Mouse (Mus musculus) embryonic facial prominence, embryonic 11.5 days (tissue): ENCODE measurements at regions not wholly inside any gene's neighbourhood (a gene's known extent, or its start where the extent isn't known, plus 50 kb on each side); places are given as distances from the start of the nearest gene placed in this dataset.

Source experiments
- ATAC-seq: fragments of 200-750 bp; cut with Nextera tagmentation; replicated peaks from 2 replicates; pipeline ENCODE4 v1.8.0; 2017; ENCODE audit warnings: low read depth; ENCODE audit not compliant: insufficient number of reproducible peaks, low FRiP score, low TSS enrichment
- DNase-seq: peaks from one replicate; pipeline ENCODE4 v3.0.0-alpha.2; 2015; ENCODE audit warnings: low spot score
- H3K27ac ChIP-seq: fragments of 300-500 bp; sonication (generic); replicated peaks from 2 replicates; pipeline ENCODE4 v1.5.1; 2014; ENCODE audit warnings: mild to moderate bottlenecking, low read depth, low read length, control low read depth
- H3K27me3 ChIP-seq: fragments of 300-500 bp; sonication (generic); 2 replicates; pipeline ENCODE4 v1.6.1; 2014; ENCODE audit warnings: mild to moderate bottlenecking, low read length, moderate library complexity, mixed read lengths; ENCODE audit not compliant: control insufficient read depth, insufficient read depth
- H3K36me3 ChIP-seq: fragments of 300-500 bp; sonication (generic); replicated peaks from 2 replicates; pipeline ENCODE4 v1.6.1; 2014; ENCODE audit warnings: low read depth, mild to moderate bottlenecking, low read length, moderate library complexity, mixed read lengths; ENCODE audit not compliant: control insufficient read depth, insufficient read depth
- H3K4me1 ChIP-seq: fragments of 300-500 bp; sonication (generic); 2 replicates; pipeline ENCODE4 v1.6.1; 2014; ENCODE audit warnings: low read length, mixed read lengths; ENCODE audit not compliant: control insufficient read depth, insufficient read depth
- H3K4me2 ChIP-seq: fragments of 300-500 bp; sonication (generic); 2 replicates; pipeline ENCODE4 v1.6.1; 2014; ENCODE audit warnings: low read depth, mild to moderate bottlenecking, control low read depth, low read length, moderate library complexity
- H3K4me3 ChIP-seq: fragments of 300-500 bp; sonication (generic); 2 replicates; pipeline ENCODE4 v1.5.1; 2014; ENCODE audit warnings: low read depth, low read length, control low read depth
- H3K9ac ChIP-seq: fragments of 300-500 bp; sonication (generic); replicated peaks from 2 replicates; pipeline ENCODE4 v1.6.1; 2014; ENCODE audit warnings: mild to moderate bottlenecking, control low read depth, low read length
- H3K9me3 ChIP-seq: fragments of 300-500 bp; sonication (generic); replicated peaks from 2 replicates; pipeline ENCODE4 v1.6.1; 2016; ENCODE audit warnings: mild to moderate bottlenecking, low read length, inconsistent platforms, mixed read lengths; ENCODE audit not compliant: control insufficient read depth
- WGBS: fragments of 180-500 bp; shearing (Covaris S2); extraction: QIAGEN DNeasy Blood & Tissue Kit; methylation state at CpG from one replicate; pipeline ENCODE4 v1.1.7; 2014; 5-methylcytosine and 5-hydroxymethylcytosine counted together

GRCm38 (mm10) chr13:101318621-101319020 lies 449.4 kb downstream of the Pik3r1 start:
- H3K27ac ChIP-seq: no peak overlapping the region
- H3K9me3 ChIP-seq: no peaks in the 10 kb centered on the region
- H3K4me3 ChIP-seq: no peak overlapping the region
- H3K36me3 ChIP-seq: no peaks in the 10 kb centered on the region
- ATAC-seq: no peak
- WGBS: 84% methylated on average over 4 of the region's 4 CpGs
- no peak overlapping the region for H3K4me2 ChIP-seq
- no peak for DNase-seq
- H3K4me1 ChIP-seq: no peaks in the 10 kb centered on the region
- H3K27me3 ChIP-seq: no peaks in the 10 kb centered on the region
- no peak overlapping the region for H3K9ac ChIP-seq

DNA sequence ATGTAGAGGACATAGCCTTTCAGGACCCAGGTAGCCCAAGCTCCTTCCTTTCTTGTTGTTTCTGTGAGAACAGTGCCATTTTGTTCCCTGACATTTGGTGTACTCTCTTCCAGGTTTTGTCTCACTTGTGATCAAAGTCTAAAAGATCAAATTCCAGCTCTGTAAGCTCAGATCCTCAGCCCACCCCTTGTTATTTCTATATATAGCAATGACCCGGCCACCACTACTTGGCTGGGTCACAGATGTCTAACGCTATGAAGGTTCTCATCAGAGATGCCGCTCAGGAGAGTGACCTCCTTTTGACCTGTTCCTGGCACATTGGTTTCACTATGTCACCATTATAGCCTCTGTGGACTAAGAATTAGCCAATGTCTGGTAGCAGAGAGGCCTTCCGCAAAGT lies 451.7 kb downstream of the Pik3r1 start:
- Histone ChIP-seq H3K9ac (no peak overlapping the region), H3K4me3 (no peak overlapping the region), H3K27me3 (no peaks in the 10 kb centered on the region), H3K4me2 (no peak overlapping the region), H3K4me1 (no peaks in the 10 kb centered on the region), H3K27ac (no peak overlapping the region), H3K9me3 (no peaks in the 10 kb centered on the region), H3K36me3 (no peaks in the 10 kb centered on the region)
- DNase-seq (no peak), ATAC-seq (no peak)
- WGBS: 46% methylated on average over 4 of the region's 4 CpGs

DNA sequence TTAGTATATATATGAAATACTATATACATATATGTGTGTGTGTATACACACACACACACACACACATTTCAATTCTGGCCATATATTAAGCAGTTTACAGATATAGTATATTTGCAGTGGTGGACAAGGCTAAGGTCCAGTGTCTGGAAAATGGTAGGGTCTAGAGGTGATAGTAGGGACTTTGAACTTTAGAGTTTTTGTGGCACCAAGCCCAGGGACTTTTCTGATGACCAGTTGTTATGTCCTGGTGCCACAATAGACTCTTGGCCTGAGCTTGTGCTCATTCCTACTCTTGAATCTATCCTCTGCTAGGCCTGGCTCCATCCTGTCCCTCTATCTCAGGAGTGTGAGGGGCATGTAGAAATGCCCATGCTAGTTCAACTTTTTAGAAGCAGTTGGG lies 454.0 kb downstream of the Pik3r1 start:
- no peaks in the 10 kb centered on the region for H3K27me3 ChIP-seq
- no peak overlapping the region for H3K4me3 ChIP-seq
- H3K4me1 ChIP-seq: no peaks in the 10 kb centered on the region
- H3K9ac ChIP-seq: no peak overlapping the region
- H3K9me3 ChIP-seq: no peaks in the 10 kb centered on the region
- H3K27ac ChIP-seq: no peak overlapping the region
- H3K4me2 ChIP-seq: no peak overlapping the region
- H3K36me3 ChIP-seq: no peaks in the 10 kb centered on the region
- no peak for DNase-seq
- ATAC-seq: no peak

- Histone ChIP-seq H3K9ac (no peak overlapping the region), H3K36me3 (no peaks in the 10 kb centered on the region), H3K27me3 (no peaks in the 10 kb centered on the region), H3K4me2 (no peak overlapping the region), H3K27ac (no peak overlapping the region), H3K9me3 (no peaks in the 10 kb centered on the region), H3K4me3 (no peak overlapping the region), H3K4me1 (no peaks in the 10 kb centered on the region)
- no peak for DNase-seq
- 78% methylated on average over 3 of the region's 3 CpGs for WGBS
- no peak for ATAC-seq
These were observed 456.2 kb downstream of the Pik3r1 start for GRCm38 (mm10) chr13:101311634-101312314.

- WGBS: 90% methylated on average over 5 of the region's 5 CpGs
- ATAC-seq: no peak
- no peaks in the 10 kb centered on the region for H3K9me3 ChIP-seq
- H3K4me2 ChIP-seq: no peak overlapping the region
- H3K27me3 ChIP-seq: no peaks in the 10 kb centered on the region
- no peaks in the 10 kb centered on the region for H3K36me3 ChIP-seq
- no peak for DNase-seq
- H3K27ac ChIP-seq: no peak overlapping the region
- H3K9ac ChIP-seq: no peak overlapping the region
- no peak overlapping the region for H3K4me3 ChIP-seq
- H3K4me1 ChIP-seq: no peaks in the 10 kb centered on the region
These were observed 459.3 kb downstream of the Pik3r1 start for GRCm38 (mm10) chr13:101308724-101309123.

- ATAC-seq: no peak
- H3K4me3 ChIP-seq: no peak overlapping the region
- H3K27ac ChIP-seq: no peak overlapping the region
- no peak for DNase-seq
- no peaks in the 10 kb centered on the region for H3K36me3 ChIP-seq
- no peaks in the 10 kb centered on the region for H3K4me1 ChIP-seq
- H3K27me3 ChIP-seq: no peaks in the 10 kb centered on the region
- no peak overlapping the region for H3K4me2 ChIP-seq
- 72% methylated on average over 11 of the region's 11 CpGs for WGBS
- no peak overlapping the region for H3K9ac ChIP-seq
- no peaks in the 10 kb centered on the region for H3K9me3 ChIP-seq
These were observed 462.2 kb downstream of the Pik3r1 start for GRCm38 (mm10) chr13:101305695-101306413.

DNA sequence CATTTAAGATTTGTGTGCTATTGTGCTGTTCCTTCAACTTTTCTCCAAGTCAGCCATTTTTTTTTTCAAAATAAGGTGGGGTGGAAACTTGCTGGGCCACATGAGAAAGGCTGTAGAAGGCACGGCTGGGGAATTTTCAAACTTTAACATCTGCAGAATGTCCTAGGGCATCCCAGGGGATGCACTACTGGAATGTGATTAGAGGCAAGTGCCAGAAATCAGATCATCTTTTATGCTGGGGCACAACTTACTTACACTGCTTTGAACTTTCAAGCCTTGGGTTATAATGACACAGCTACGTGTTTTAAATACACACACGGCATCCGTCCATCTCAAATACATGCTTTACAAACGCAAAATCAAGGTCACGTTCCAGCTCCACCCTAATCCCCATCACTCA lies 463.0 kb downstream of the Pik3r1 start:
- WGBS: 78% methylated on average over 6 of the region's 6 CpGs
- H3K9me3 ChIP-seq: no peaks in the 10 kb centered on the region
- H3K4me2 ChIP-seq: no peak overlapping the region
- H3K4me1 ChIP-seq: no peaks in the 10 kb centered on the region
- H3K27me3 ChIP-seq: no peaks in the 10 kb centered on the region
- no peaks in the 10 kb centered on the region for H3K36me3 ChIP-seq
- DNase-seq: no peak
- H3K4me3 ChIP-seq: no peak overlapping the region
- ATAC-seq: no peak
- no peak overlapping the region for H3K27ac ChIP-seq
- H3K9ac ChIP-seq: no peak overlapping the region

- ATAC-seq: no peak
- WGBS: 87% methylated on average over 2 of the region's 2 CpGs
- Histone ChIP-seq H3K9me3 (no peaks in the 10 kb centered on the region), H3K27me3 (no peaks in the 10 kb centered on the region), H3K36me3 (no peaks in the 10 kb centered on the region), H3K4me3 (no peak overlapping the region), H3K27ac (no peak overlapping the region), H3K4me1 (no peaks in the 10 kb centered on the region), H3K9ac (no peak overlapping the region), H3K4me2 (no peak overlapping the region)
- DNase-seq: no peak
These were observed 466.7 kb downstream of the Pik3r1 start for GRCm38 (mm10) chr13:101301361-101301760.
